Mouse (Mus musculus) forebrain, embryonic 11.5 days (tissue): ENCODE data around the gene Enpp1. TPM values are rescaled to one million over a fixed set of nuclear protein-coding genes. Genes with fewer than 3 reads are reported as not detected.
A peak's percentile ranks its signal among the peaks of the same experiment; 100 is the strongest.

ENCODE experiments used
- ATAC-seq: fragments of 200-750 bp; cut with Nextera tagmentation; replicated peaks from 2 replicates; pipeline ENCODE4 v1.8.0; 2017; ENCODE audit warnings: moderate TSS enrichment; ENCODE audit not compliant: low FRiP score
- DNase-seq: peaks from one replicate; pipeline ENCODE4 v3.0.0-alpha.2; 2017; ENCODE audit warnings: low spot score
- H3K27ac ChIP-seq: fragments of 300-500 bp; sonication (generic); 2 replicates; pipeline ENCODE4 v1.5.1; 2014; ENCODE audit warnings: low read depth, low read length
- H3K27me3 ChIP-seq: fragments of 300-500 bp; sonication (generic); 2 replicates; pipeline ENCODE4 v1.6.1; 2014; ENCODE audit warnings: mild to moderate bottlenecking, low read length, mixed read lengths; ENCODE audit not compliant: control insufficient read depth, insufficient read depth
- H3K36me3 ChIP-seq: fragments of 300-500 bp; sonication (generic); 2 replicates; pipeline ENCODE4 v1.6.1; 2014; ENCODE audit warnings: mild to moderate bottlenecking, low read length, moderate library complexity, mixed read lengths; ENCODE audit not compliant: control insufficient read depth, insufficient read depth
- H3K4me1 ChIP-seq: fragments of 300-500 bp; sonication (generic); replicated peaks from 2 replicates; pipeline ENCODE4 v1.6.1; 2014; ENCODE audit warnings: low read length, mixed read lengths; ENCODE audit not compliant: control insufficient read depth, insufficient read depth
- H3K4me2 ChIP-seq: fragments of 300-500 bp; sonication (generic); 2 replicates; pipeline ENCODE4 v1.6.1; 2014; ENCODE audit warnings: low read depth, mild to moderate bottlenecking, low read length, moderate library complexity, mixed read lengths; ENCODE audit not compliant: severe bottlenecking
- H3K4me3 ChIP-seq: fragments of 300-500 bp; sonication (generic); 2 replicates; pipeline ENCODE4 v1.5.1; 2014; ENCODE audit warnings: low read depth, low read length
- H3K9ac ChIP-seq: fragments of 300-500 bp; sonication (generic); 2 replicates; pipeline ENCODE4 v1.6.1; 2014; ENCODE audit warnings: low read length
- H3K9me3 ChIP-seq: fragments of 300-500 bp; sonication (generic); 2 replicates; pipeline ENCODE4 v1.6.1; 2016; ENCODE audit warnings: low read length, mixed read lengths; ENCODE audit not compliant: control insufficient read depth
- WGBS: fragments of 180-500 bp; shearing (Covaris S2); extraction: QIAGEN DNeasy Blood & Tissue Kit; methylation state at CpG from one replicate; pipeline ENCODE4 v1.1.7; 2014; 5-methylcytosine and 5-hydroxymethylcytosine counted together
- polyA plus RNA-seq: library from polyadenylated mRNA; unstranded; fragments of >200 nt; fragmentation: Nextera tagmentation; extraction: Ambion mirVana; gene quantifications from 2 replicates; pipeline ENCODE4 v1.2.1, GENCODE M21; 2014

The Enpp1 gene
- polyA plus RNA-seq, 1 experiment from 2014 or later, result 0.71 TPM

GRCm38 (mm10) chr10:24592969-24593368 is 119.0 kb downstream of the Enpp1 start:
- DNase-seq, result no peak
- Histone ChIP-seq H3K4me2 (no peak overlapping the region), H3K9ac (no peak overlapping the region), H3K4me3 (no peak overlapping the region), H3K9me3 (no peaks in the 10 kb centered on the region), H3K27ac (no peak overlapping the region), H3K27me3 (no peaks in the 10 kb centered on the region), H3K36me3 (no peaks in the 10 kb centered on the region), H3K4me1 (no peaks in the 10 kb centered on the region; the same call in 1 of the 2 replicates)
- no peak for ATAC-seq
- WGBS, result 74% methylated on average over 7 of the region's 7 CpGs

- no peak overlapping the region for H3K9ac ChIP-seq
- H3K4me1 ChIP-seq, result no peaks in the 10 kb centered on the region; the same call in 1 of the 2 replicates
- 75% methylated on average over 2 of the region's 2 CpGs for WGBS
- H3K9me3 ChIP-seq, result no peaks in the 10 kb centered on the region
- no peaks in the 10 kb centered on the region for H3K36me3 ChIP-seq
- DNase-seq (no peak), ATAC-seq (no peak)
- no peak overlapping the region for H3K4me2 ChIP-seq
- H3K27me3 ChIP-seq, result no peaks in the 10 kb centered on the region
- no peak overlapping the region for H3K4me3 ChIP-seq
- no peak overlapping the region for H3K27ac ChIP-seq
Measured at GRCm38 (mm10) chr10:24592318-24592717, 119.6 kb downstream of the Enpp1 start.

- no peak for DNase-seq
- no peaks in the 10 kb centered on the region for H3K36me3 ChIP-seq
- no peak overlapping the region for H3K4me3 ChIP-seq
- no peak overlapping the region for H3K9ac ChIP-seq
- no peak for ATAC-seq
- H3K27ac ChIP-seq, result no peak overlapping the region
- no peaks in the 10 kb centered on the region; the same call in 1 of the 2 replicates for H3K4me1 ChIP-seq
- no peak overlapping the region for H3K4me2 ChIP-seq
- H3K9me3 ChIP-seq, result no peaks in the 10 kb centered on the region
- H3K27me3 ChIP-seq, result no peaks in the 10 kb centered on the region
- 69% methylated on average over 5 of the region's 5 CpGs for WGBS
Measured at GRCm38 (mm10) chr10:24591741-24592140, 120.2 kb downstream of the Enpp1 start.

- WGBS, result 15% methylated on average over 4 of the region's 4 CpGs
- Histone ChIP-seq H3K9me3 (no peaks in the 10 kb centered on the region), H3K27me3 (no peaks in the 10 kb centered on the region), H3K4me1 (no peaks in the 10 kb centered on the region; the same call in 1 of the 2 replicates), H3K36me3 (no peaks in the 10 kb centered on the region), H3K4me2 (no peak overlapping the region), H3K27ac (no peak overlapping the region), H3K9ac (no peak overlapping the region), H3K4me3 (no peak overlapping the region)
- ATAC-seq (peak; percentile 63; the same call in 1 of the 2 replicates), DNase-seq (peak; percentile 86)
Measured at GRCm38 (mm10) chr10:24591136-24591535, 120.8 kb downstream of the Enpp1 start.

GRCm38 (mm10) chr10:24590546-24590945 is 121.4 kb downstream of the Enpp1 start:
- no peaks in the 10 kb centered on the region for H3K27me3 ChIP-seq
- no peak overlapping the region for H3K27ac ChIP-seq
- H3K4me3 ChIP-seq, result no peak overlapping the region
- no peaks in the 10 kb centered on the region for H3K9me3 ChIP-seq
- H3K36me3 ChIP-seq, result no peaks in the 10 kb centered on the region
- DNase-seq, result no peak
- no peak overlapping the region for H3K4me2 ChIP-seq
- H3K4me1 ChIP-seq, result no peaks in the 10 kb centered on the region; the same call in 1 of the 2 replicates
- ATAC-seq, result no peak
- H3K9ac ChIP-seq, result no peak overlapping the region
- WGBS, result 38% methylated on average over 4 of the region's 4 CpGs

GRCm38 (mm10) chr10:24589238-24589637 is 122.7 kb downstream of the Enpp1 start:
- DNase-seq (no peak), ATAC-seq (no peak)
- no peaks in the 10 kb centered on the region for H3K36me3 ChIP-seq
- H3K9ac ChIP-seq, result no peak overlapping the region
- H3K4me2 ChIP-seq, result no peak overlapping the region
- no peak overlapping the region for H3K27ac ChIP-seq
- H3K4me3 ChIP-seq, result no peak overlapping the region
- H3K9me3 ChIP-seq, result no peaks in the 10 kb centered on the region
- no peaks in the 10 kb centered on the region for H3K27me3 ChIP-seq
- H3K4me1 ChIP-seq, result no peaks in the 10 kb centered on the region; the same call in 1 of the 2 replicates
- 92% methylated on average over 9 of the region's 9 CpGs for WGBS

GRCm38 (mm10) chr10:24588824-24589223 is 123.1 kb downstream of the Enpp1 start:
- no peak for DNase-seq
- no peak overlapping the region for H3K27ac ChIP-seq
- H3K4me2 ChIP-seq, result no peak overlapping the region
- H3K9me3 ChIP-seq, result no peaks in the 10 kb centered on the region
- WGBS, result 81% methylated on average over 4 of the region's 4 CpGs
- no peaks in the 10 kb centered on the region; the same call in 1 of the 2 replicates for H3K4me1 ChIP-seq
- H3K4me3 ChIP-seq, result no peak overlapping the region
- ATAC-seq, result no peak
- H3K9ac ChIP-seq, result no peak overlapping the region
- no peaks in the 10 kb centered on the region for H3K36me3 ChIP-seq
- H3K27me3 ChIP-seq, result no peaks in the 10 kb centered on the region

Other genes starting within 250 kb of the Enpp1 start
- 4.2 and 4.3 TPM in 2 replicates for gene Ccn2, start 116.7 kb downstream of the Enpp1 start, polyA plus RNA-seq
- gene Enpp3, start 130.7 kb upstream of the Enpp1 start, polyA plus RNA-seq, result 4.1 and 6.4 TPM in 2 replicates
- gene Med23, start 157.8 kb upstream of the Enpp1 start, polyA plus RNA-seq, result 33.4 and 33.5 TPM in 2 replicates
- 1.5 and 2.3 TPM in 2 replicates for gene Arg1, start 215.3 kb upstream of the Enpp1 start, polyA plus RNA-seq